25 mouse cellular contexts compared by ENCODE assay signal in genomic region chr2:153467372-153467771, GRCm38 (mm10). TPM values are rescaled to one million over a fixed set of nuclear protein-coding genes. Genes with fewer than 3 reads are reported as not detected.
"Had no signal": no experiment of that assay in that cellular context is flagged by ENCODE, and none has a peak within 500 bp of the region (broad histone marks: within the 10 kb centered on the region; RNA-seq: fewer than 3 reads in every experiment).

No protein-coding gene starts in this region.

- H3K4me2 ChIP-seq: midbrain, embryonic 11.5 days had no signal

- H3K4me3 ChIP-seq: left cerebral cortex, adult 2 months had no signal

- H3K9ac ChIP-seq: liver, embryonic 14.5 days had no signal

- DNase-seq: kidney, adult 2 months; kidney, postnatal 36 days; layer of hippocampus, postnatal 36 days; midbrain, embryonic 14.5 days; right cerebral cortex, adult 18-20 months; right cerebral cortex, postnatal 14 days; right cerebral cortex, postnatal 4 days; thymus, adult 2 months; thymus, postnatal 14 days; thymus, postnatal 4 days had no signal

- H3K27ac ChIP-seq: kidney, postnatal 0 days; left cerebral cortex, adult 2 months; liver, embryonic 14.5 days; stomach, postnatal 0 days had no signal

- ATAC-seq: intestine, postnatal 0 days had no signal

RNA-seq across cellular contexts. Expression of gene 4930404H24Rik, which starts 25.2 kb away (rescaled TPM):
- polyA plus RNA-seq: intestine, embryonic 14.5 days; intestine, postnatal 0 days; kidney, adult 2 months; kidney, embryonic 14.5 days; kidney, postnatal 0 days; limb, embryonic 11.5 days; limb, embryonic 14.5 days; liver, adult 2 months; liver, embryonic 14.5 days; midbrain, embryonic 11.5 days; midbrain, embryonic 14.5 days; midbrain, postnatal 0 days; neural tube, embryonic 11.5 days; neural tube, embryonic 14.5 days; stomach, embryonic 14.5 days; stomach, postnatal 0 days; thymus, adult 2 months had no signal
